Mouse (Mus musculus) liver, embryonic 14.5 days (tissue): ENCODE measurements around the gene Snx1.

Source experiments
- CTCF ChIP-seq: IDR thresholded peaks from 2 replicates; pipeline ENCODE4 v1.5.1; 2016; ENCODE audit warnings: antibody characterized with exemption, low read depth, control low read depth
- EP300 ChIP-seq: IDR thresholded peaks from 2 replicates; pipeline ENCODE4 v1.6.1; 2016; ENCODE audit warnings: antibody characterized with exemption, low read depth

GRCm38 (mm10) chr9:66038581-66038980 lies 87.8 kb downstream of the Snx1 start:
- TF ChIP-seq CTCF (no peak), EP300 (no peak)
